Mouse (Mus musculus) left cerebral cortex, adult 9 months (tissue): Measurements from ENCODE around the gene Tac4.

Source experiments
- DNase-seq, 2 experiments: peaks; one replicate each; pipeline ENCODE4 v3.0.0; 2022; ENCODE audit warnings: low spot score in 2 of 2

Tac4 gene

GRCm38 (mm10) chr11:95315215-95315955 lies 54.1 kb downstream of the Tac4 start:
- DNase-seq = no peak

DNA sequence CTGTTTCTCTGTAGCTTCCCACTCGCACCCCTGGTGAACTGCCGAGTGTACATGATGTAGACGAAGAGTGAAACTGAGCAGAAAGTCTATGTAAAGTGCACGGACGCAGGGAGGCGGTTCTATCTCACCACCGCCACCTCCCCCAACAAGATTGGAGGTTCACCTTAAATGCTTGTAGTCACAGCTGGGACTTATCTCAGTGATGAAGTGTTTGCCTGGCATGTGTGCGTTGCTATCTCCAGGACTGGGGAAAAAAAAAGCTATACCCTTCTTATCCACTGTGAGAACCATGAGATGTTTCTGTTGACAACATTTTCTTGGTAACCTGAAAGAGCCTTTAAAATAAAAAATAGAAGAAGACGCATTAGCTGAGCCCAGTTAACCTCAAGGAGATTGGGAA lies 56.8 kb downstream of the Tac4 start:
- DNase-seq = no peak
